Mouse (Mus musculus) regulatory T cell (primary cell): ENCODE results near the gene Slc2a4.
"Not testable (repeated sequence)": the region's sequence is repeated elsewhere in the genome, so short reads cannot be mapped to it uniquely, and the experiment has no call there.

Source experiments
- in situ Hi-C: fragments of 300-600 bp; cut with MboI, MseI; formaldehyde crosslinking; loops from one replicate; pipeline ENCODE4 v1.15.1; 2025; ENCODE audit warnings: high pct_unique_total_duplicates

Gene Slc2a4

DNA sequence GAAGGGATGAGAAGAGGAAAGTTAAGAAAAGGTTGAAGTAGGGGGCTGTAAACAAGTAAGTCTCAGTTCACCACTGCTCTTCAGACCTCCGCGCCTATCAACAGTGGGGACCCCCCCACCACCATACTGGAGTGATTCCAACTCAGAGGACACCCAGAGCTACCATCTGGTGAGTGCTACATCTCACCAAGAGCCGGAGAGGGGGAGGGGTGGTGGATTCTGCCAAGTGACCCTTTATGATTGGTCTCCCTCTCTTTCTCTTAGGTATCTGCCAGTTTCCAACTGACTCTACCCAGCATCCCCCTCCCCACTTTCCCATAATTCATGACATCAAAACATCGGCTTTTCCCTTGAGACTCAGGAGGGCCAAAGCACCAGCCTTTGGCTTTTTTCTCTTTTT lies 7.0 kb downstream of the Slc2a4 start:
- in situ Hi-C loops, result no loop called here

DNA sequence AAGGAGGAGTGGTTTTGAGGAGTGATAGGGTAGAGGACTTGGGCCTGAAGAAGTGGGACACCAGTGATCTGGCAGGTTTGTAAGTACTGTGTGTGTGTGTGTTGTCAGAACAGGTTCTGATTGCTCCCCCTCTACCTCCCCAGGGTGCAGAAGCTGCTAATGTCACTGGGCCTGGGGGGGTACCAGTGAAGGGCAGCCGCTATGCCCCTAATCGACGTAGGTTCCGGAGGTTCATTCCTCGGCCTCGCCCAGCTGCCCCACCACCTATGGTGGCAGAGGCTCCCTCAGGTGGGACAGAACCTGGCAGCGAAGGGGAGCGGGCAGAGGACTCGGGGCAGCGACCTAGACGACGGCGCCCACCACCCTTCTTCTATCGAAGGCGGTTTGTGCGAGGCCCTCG lies 8.3 kb downstream of the Slc2a4 start:
- in situ Hi-C loops, result no loop called here

DNA sequence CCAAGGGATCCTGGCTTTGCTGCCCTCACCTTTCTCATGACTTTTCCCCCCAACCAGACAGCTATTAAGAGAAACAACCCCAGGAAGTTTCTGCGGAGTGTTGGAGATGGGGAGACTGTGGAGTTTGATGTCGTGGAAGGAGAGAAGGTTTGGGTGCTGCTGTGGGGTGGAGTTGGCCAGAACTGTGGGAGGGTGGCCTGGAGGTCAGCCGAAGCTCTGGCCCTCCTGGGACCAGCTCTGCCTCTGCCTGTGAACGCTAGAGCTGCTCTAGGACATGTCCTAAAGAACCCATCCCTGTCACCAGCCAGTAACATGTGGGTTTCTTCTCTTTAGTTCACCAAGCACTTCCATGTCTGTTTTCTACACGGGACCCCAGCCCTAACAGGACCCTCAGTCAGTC lies 8.8 kb downstream of the Slc2a4 start:
- in situ Hi-C loops, result no loop called here

GRCm38 (mm10) chr11:69938401-69938979 lies 9.5 kb downstream of the Slc2a4 start:
- in situ Hi-C loops, result no loop called here

GRCm38 (mm10) chr11:69937834-69938233 lies 10.2 kb downstream of the Slc2a4 start:
- in situ Hi-C loops, result no loop called here

- in situ Hi-C loops, result no loop called here
These were observed 10.6 kb downstream of the Slc2a4 start for GRCm38 (mm10) chr11:69937385-69937784.

GRCm38 (mm10) chr11:69936714-69937347 lies 11.2 kb downstream of the Slc2a4 start:
- in situ Hi-C loops, result no loop called here

- in situ Hi-C loops, result no loop called here
These were observed 11.8 kb downstream of the Slc2a4 start for GRCm38 (mm10) chr11:69936156-69936555.

DNA sequence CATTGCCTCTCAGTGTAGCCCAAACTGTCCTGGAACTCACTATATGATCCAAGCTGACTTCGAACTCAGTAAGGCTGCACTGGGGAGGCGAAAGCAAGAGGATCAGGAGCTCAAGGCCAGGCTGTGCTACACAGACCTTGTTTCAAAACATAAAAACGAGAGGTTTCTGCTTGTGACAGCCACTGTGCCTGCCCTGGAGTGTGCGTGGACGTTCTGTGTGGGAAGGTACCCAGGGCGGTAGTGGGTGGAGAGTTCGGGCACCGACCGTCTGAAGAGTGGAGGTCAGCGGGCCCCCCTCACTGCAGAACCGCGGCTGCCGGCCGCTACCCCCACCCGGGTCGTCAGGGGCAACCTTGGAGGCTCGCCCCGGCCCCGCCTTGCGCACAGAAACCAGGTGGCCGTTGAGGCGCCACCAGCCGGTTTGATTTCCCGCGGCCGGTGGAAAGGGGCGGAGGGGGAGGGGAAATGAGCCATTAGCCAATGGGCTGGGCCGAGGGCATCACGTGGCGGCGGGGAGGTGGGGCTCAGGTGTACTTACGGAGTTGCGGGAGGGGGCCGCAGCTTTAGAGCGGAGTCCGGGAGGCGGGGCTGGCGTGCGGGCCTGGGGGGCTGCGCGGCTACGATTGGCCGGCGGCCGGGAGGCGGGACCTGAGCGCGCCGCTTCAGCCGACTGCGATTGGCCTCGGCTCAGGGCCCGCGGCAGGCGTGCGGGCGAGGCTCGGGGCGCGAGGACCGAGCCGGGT lies 12.7 kb downstream of the Slc2a4 start, which contains the start of gene Ybx2:
TSS of gene Ybx2 (plus strand) at position 660 of the 743 bp plus-strand sequence.
- in situ Hi-C loops, result no loop called here

DNA sequence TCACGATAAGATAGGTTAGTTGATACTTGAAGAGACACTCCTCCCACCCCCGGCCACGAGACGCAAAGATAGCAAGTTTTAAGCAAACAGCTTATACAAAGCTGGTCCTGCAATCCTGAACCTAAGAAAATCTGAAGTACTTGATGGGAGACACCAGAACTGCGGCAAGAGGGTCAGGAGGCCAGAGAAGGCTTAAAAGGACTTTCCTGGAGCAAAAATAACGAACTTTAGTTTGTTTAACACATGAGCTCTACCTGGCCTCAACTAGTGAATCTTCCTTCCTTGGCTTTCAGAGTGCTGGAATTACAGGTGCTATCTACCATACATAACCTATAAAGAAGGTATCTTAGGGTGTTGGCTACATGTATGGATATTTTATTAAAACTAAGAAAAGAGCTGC lies 13.3 kb downstream of the Slc2a4 start:
- in situ Hi-C loops, result no loop called here

GRCm38 (mm10) chr11:69934169-69934568 lies 13.8 kb downstream of the Slc2a4 start:
- in situ Hi-C loops, result no loop called here

DNA sequence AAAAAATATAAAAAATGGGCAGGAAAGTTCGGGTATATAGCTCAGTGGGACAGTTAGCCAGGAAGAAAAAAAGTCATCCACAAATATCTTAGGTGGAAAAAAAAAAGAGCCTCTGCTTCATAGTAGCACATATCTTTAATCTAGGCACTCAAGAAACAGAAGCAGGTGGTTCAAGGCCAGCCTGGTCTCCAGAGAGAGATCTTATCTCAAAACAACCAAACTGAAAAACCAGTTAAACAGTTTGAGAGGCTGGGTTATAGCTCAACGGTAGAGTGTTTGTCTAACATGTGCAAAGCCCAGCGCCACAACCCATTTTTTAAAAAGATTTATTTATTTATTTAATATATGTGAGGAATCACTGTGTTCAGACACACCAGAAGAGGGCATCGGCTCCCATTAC lies 14.9 kb downstream of the Slc2a4 start:
- in situ Hi-C loops, result no loop called here

DNA sequence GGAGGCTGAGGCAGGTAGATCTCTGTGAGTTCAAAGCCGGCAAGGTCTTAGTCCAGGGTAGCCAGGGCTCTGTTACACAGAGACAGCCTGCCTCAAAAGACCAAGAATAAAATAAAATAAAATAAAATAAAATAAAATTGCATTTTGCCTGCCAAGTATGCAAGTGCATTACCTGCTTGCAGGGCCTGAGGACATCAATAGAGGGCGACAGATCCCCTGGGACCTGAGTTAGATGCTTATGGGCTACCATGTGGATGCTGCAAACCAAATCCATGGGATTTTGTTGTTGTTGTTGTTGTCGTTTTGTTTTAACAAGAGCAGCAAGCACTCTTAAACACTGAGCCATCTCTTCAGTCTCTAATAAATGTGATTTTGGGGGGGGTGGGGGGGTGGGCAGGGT lies 15.7 kb downstream of the Slc2a4 start:
- in situ Hi-C loops, result no loop called here

DNA sequence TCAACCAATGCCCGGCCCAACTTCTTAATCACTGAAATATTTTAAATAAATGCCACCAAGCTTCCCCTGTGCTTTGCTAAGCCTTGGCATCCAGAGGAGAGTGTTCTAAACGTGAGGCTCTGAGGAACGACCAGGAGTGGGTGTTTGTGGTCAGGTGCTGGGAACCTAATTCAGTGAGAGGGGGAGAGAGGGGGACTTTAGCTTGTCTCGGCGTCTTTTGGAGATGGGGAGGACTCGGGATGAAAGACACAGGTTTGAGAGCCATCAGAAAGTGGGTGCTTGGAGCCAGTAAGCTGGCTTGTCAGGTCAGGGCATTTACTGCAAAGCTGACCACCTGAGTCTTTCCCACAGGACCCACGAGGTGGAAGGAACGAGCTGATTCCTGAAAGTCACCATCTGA lies 16.2 kb downstream of the Slc2a4 start:
- in situ Hi-C loops, result no loop called here

DNA sequence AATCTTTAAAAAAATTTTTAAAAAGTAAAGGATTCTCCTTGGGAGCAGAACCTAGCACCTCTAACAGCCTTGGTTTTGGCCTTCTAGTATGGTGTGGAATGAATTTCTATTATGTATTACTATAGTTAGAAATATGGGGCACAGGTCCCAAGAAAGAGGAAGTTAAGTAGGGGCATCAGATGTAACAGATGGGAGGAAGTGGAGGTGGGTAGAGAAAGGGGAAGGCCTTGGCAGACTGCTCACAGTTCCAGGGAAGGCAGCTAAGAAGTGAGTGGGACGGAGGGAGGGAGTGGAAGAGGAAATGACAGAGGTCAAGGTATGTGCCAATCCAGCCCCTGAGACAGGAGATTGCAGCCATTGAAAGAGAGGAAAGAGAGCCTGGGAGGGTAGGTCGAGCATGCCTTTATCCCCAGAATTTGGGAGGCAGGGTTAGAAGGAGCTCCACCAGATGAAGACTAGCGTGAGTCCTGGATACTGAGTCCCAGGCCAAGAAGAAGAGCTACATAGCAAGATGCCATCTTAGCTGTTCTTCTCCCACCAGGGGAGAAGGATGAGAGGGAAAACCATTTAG lies 16.9 kb downstream of the Slc2a4 start:
- in situ Hi-C loops, result no loop called here

DNA sequence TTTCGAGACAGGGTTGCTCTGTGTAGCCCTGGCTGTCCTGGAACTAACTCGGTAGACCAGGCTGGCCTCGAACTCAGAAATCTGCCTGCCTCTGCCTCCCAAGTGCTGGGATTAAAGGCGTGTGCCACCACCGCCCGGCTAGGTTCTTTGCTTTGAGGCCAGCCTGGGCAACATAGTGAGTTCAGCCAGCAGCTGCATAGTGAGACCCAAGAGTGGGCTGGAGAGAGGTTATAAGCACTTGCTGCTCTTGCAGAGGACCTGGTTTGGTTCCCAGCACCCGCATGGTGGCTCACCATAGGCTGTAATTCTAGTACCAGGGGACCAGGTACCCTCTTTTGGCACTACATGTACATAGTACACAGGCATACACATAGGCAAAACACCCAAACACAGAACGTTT lies 17.8 kb downstream of the Slc2a4 start:
- in situ Hi-C loops, result not testable (repeated sequence)

DNA sequence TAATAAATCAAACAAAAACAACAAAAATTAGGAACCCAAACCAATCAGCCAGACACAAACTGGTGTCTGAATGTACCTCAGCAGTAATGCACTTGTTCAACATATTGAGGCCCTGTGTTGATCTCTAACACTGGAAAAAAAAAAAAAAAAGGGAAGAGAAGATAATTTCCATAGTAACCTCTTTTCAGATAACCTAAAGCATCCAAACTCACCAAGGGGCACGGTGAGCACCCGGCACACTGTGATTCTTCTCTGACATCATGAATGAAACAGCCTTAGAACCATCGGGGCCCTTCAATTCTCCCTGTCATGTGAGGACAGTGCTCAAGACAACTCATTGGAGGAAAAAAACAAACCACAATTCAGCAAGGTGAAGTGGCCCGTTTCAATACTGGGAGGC lies 18.3 kb downstream of the Slc2a4 start:
- in situ Hi-C loops, result no loop called here

DNA sequence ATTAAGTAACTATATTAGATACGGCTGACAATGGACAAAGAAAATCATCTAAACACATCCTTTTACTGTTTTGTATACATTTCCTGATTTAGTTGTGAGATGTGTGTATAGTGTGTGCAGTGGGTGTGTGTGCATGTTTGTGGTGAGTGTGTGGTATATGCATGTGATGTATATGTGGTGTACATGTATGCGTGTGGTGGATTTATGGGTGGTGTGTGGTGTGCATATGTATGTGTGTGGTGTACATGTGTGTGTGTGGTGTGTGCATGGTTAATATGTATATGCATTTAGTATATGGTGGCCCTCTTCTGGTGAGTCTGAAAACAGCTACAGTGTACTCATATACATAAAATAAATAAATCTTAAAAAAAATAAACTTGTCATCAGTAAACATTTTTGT lies 20.5 kb downstream of the Slc2a4 start:
- in situ Hi-C loops, result no loop called here

DNA sequence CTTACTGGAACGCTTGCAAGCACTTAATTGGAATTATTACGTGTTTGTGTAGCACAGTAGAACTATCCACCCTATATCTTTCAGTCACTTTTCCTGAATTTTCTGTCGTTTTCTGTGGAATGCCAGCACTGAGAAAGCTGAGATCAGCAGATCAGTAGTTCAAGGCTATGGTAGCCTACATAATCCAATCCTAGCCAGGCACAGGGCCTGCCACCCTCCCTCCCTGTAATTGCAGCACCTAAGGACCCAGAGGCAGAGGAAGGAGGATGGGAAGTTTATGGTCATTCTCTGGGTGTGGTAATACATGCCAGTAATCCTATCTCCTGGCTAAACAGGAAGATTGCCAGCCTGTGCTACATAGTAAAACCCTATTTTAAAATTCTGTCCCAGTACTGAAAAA lies 25.2 kb downstream of the Slc2a4 start:
- in situ Hi-C loops, result no loop called here

DNA sequence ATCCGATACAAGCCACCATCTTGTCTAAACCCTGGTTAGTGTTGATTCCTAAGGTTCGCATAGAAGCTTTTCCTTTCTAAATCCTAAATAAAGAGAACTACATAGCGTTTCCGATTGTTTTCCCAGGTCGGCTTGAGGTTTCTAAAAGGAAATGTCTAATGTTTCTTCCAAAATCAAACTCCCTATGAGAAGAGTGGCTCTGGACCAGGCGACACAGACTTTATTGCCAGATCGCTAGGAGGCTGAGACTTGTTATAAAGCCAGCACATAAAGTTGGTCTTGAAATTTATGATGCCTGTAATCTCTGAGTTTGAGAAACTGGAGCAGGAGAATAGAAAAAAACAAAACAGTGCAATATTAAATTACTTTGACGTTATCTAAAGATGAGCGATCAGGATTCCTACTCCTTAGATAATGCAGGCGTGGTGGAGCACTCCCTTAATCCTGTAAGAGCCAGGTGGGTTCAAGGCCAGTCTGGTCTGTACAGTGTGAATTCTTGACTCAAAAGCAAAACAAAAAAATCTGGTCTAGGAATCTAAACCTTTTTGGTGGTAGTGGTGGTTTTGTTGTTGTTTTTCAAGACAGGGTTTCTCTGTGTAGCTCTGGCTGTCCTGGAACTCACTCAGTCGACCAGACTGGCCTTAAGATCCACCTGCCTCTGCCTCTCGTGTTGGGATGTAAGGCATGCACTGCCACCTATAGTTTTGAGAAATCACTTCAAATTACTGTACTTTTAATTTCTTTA lies 25.8 kb downstream of the Slc2a4 start:
- in situ Hi-C loops, result no loop called here

DNA sequence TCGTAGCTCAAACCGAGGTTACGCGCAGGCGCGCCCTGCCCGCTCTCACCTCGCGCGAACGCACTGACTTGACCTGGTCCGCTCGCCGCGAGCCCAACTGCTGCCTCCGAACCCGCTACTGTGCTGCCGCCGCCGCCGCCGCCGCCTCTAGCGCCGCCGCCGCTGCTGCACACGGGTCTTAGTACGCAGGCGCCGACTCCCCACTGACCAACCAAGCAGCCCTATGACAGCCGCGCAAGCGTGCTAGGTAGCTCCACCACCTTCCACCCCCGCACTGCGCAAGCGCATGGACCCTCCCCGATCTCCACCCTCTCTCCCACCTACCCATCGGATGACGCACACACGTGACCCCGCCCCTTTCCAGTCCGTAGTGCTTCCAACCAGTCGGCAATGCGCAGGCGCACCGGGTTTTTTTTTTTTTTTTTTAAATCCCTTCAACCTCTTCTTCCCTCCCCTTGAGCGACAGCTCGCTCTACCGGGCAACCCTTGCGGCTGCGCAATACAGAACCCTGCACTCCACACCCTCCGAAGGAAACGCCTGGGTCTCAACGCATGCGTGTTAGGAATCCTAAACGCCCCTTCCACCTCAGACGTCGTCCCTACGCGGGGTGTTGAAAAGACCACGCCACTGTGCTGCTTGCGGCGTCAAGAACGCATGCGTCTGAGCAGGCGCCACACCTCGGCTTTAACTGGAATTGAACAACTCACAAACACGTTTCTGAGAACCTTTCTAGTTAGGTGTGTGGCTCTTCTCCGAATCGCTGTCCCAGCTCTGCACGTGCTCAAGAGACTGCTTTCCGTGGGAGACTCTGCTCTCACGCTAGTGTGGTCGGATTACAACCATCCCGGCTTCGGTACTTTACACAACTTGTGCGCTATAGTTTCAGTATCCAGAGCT lies 26.6 kb downstream of the Slc2a4 start, which contains the start of gene Eif5a:
TSS of gene Eif5a (minus strand) at position 845 of the 898 bp plus-strand sequence.
- in situ Hi-C loops, result no loop called here
